Mouse (Mus musculus): ENCODE results near the gene Sap18b.

DNA sequence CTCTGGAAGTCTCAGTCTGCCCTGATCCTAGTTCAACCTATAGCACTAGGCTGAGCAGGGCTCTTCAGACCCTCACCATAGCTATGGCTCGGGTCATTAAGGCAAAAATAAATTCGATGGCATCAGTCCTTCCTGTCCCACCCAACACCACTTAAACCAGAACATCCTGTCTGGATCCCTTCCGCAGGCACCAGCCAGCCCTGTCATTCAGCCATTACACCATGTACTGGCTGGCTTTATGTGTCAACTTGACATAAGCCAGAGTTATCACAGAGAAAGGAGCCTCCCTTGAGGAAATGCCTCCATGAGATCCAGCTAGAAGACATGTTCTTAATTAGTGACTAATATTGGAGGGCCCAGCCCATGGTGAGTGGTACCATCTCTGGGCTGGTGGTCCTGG, 2.4 kb upstream of the Sap18b start:
- TF ChIP-seq CTCF (IDR thresholded peaks at IDR 0.05; ENCODE audit: control insufficient read depth, insufficient read depth, insufficient read length) (no peak), MAX (IDR thresholded peaks at IDR 0.05) (no peak)

All from C2C12 (cell line).